Mouse (Mus musculus): ENCODE measurements around the gene Fam126b.
"Not testable (repeated sequence)": the region's sequence is repeated elsewhere in the genome, so short reads cannot be mapped to it uniquely, and the experiment has no call there.

The Fam126b gene

GRCm38 (mm10) chr1:58568456-58569130 is 17.5 kb downstream of the Fam126b start:
- no peak for DNase-seq (ENCODE audit: low spot score)

- DNase-seq (ENCODE audit: low spot score) = no peak
Observed at GRCm38 (mm10) chr1:58566621-58567020, 19.5 kb downstream of the Fam126b start.

GRCm38 (mm10) chr1:58564981-58565380 is 21.1 kb downstream of the Fam126b start:
- DNase-seq (ENCODE audit: low spot score) = no peak

- peak; percentile 37 for DNase-seq (ENCODE audit: low spot score)
Observed at GRCm38 (mm10) chr1:58562455-58562854, 23.7 kb downstream of the Fam126b start.

GRCm38 (mm10) chr1:58560370-58560769 is 25.8 kb downstream of the Fam126b start:
- not testable (repeated sequence) for DNase-seq (ENCODE audit: low spot score)

- no peak for DNase-seq (ENCODE audit: low spot score)
Observed at GRCm38 (mm10) chr1:58541386-58541785, 44.7 kb downstream of the Fam126b start.

- DNase-seq (ENCODE audit: low spot score) = no peak
Observed at GRCm38 (mm10) chr1:58507249-58507648, 78.9 kb downstream of the Fam126b start.

GRCm38 (mm10) chr1:58504577-58505254 is 81.4 kb downstream of the Fam126b start, which contains the start of gene Orc2:
Gene Orc2, minus strand, starts transcription at chr1:58505109.
- peak; percentile 91 for DNase-seq (ENCODE audit: low spot score)

- no peak for DNase-seq (ENCODE audit: low spot score)
Observed at GRCm38 (mm10) chr1:58503793-58504370, 82.2 kb downstream of the Fam126b start.

- DNase-seq (ENCODE audit: low spot score) = no peak
Observed at GRCm38 (mm10) chr1:58503134-58503533, 83.0 kb downstream of the Fam126b start.

GRCm38 (mm10) chr1:58498758-58499157 is 87.4 kb downstream of the Fam126b start:
- no peak for DNase-seq (ENCODE audit: low spot score)

- no peak for DNase-seq (ENCODE audit: low spot score)
Observed at GRCm38 (mm10) chr1:58497678-58498077, 88.4 kb downstream of the Fam126b start.

- no peak for DNase-seq (ENCODE audit: low spot score)
Observed at GRCm38 (mm10) chr1:58495603-58496002, 90.5 kb downstream of the Fam126b start.

- no peak for DNase-seq (ENCODE audit: low spot score)
Observed at GRCm38 (mm10) chr1:58482647-58483046, 103.5 kb downstream of the Fam126b start.

- DNase-seq (ENCODE audit: low spot score) = no peak
Observed at GRCm38 (mm10) chr1:58475662-58476061, 110.5 kb downstream of the Fam126b start.
